Mouse (Mus musculus): ENCODE data around the gene Gpr155. TPM values are rescaled to one million over a fixed set of nuclear protein-coding genes. Genes with fewer than 3 reads are reported as not detected.

The Gpr155 gene
- 15.1 and 17.5 TPM in 2 replicates for polyA plus RNA-seq (2015; fragmentation: Nextera tagmentation; extraction: Ambion mirVana)

DNA sequence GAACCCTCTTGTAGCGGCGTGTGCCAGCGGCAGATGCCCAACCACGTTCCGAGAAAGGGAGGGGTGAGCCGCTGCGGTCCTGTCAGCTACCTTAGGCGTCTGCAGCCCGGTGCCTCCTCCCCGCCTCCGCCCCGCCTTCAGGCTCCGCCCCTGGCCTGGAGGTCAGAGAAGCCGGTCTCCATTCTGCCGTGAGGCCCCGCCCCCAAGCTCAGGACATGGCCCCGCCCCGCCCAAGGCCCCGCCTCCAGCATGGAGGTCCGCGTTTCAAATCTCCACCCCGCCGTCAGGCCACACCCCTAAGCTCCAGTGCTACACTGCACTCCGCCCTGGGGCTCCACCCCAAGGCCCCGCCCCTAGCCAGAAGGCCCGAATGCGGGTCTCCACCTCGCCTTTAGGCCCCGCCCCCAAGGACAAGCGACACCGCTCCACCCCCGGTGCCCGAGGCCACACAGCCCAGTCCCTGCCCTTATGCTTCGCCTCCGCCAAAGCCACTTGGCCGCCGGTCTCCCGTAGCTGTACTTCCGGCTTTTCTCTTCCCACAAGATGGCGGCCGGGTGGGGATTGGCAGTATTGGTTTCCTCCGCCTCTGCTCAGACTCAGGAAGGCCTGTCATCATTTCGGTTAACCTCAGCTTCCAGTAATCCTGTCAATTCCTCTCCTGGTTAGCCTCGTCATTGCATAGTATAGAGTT lies at the start of gene Gpr155:
Gene Gpr155 (minus strand): TSS at position 217 of the 691 bp plus-strand sequence.
- 1% methylated on average over 43 of the region's 44 CpGs for WGBS
- Histone ChIP-seq H3K36me3 (ENCODE audit: control insufficient read depth, insufficient read depth, low read length) (no peaks in the 10 kb centered on the region), H3K27ac (ENCODE audit: low read length) (peak within 1 kb of the TSS; percentile 69), H3K9ac (ENCODE audit: low read depth, low read length) (peak within 1 kb of the TSS; percentile 72), H3K4me3 (ENCODE audit: low read length) (peak within 1 kb of the TSS; percentile 76), H3K4me1 (ENCODE audit: control insufficient read depth, insufficient read depth, low read length) (peaks cover 3% of the 10 kb centered on the region; the same call in 1 of the 2 replicates), H3K9me3 (ENCODE audit: control insufficient read depth, low read length) (no peaks in the 10 kb centered on the region), H3K4me2 (ENCODE audit: low read depth, low read length) (peak within 1 kb of the TSS; percentile 94), H3K27me3 (replicated peaks; ENCODE audit: control insufficient read depth, insufficient read depth, low read length) (no peaks in the 10 kb centered on the region)
- ATAC-seq, result peak; percentile 97

GRCm38 (mm10) chr2:73435847-73436246 lies 49.5 kb upstream of the Gpr155 start:
- H3K9ac ChIP-seq (ENCODE audit: low read depth, low read length), result no peak overlapping the region
- peaks cover 24% of the 10 kb centered on the region for H3K36me3 ChIP-seq (ENCODE audit: control insufficient read depth, insufficient read depth, low read length)
- no peaks in the 10 kb centered on the region for H3K9me3 ChIP-seq (ENCODE audit: control insufficient read depth, low read length)
- no peak for ATAC-seq
- H3K27me3 ChIP-seq (replicated peaks; ENCODE audit: control insufficient read depth, insufficient read depth, low read length), result no peaks in the 10 kb centered on the region
- WGBS, result 91% methylated on average over 2 of the region's 2 CpGs
- H3K4me1 ChIP-seq (ENCODE audit: control insufficient read depth, insufficient read depth, low read length), result no peaks in the 10 kb centered on the region; the same call in 1 of the 2 replicates
- no peak overlapping the region for H3K27ac ChIP-seq (ENCODE audit: low read length)
- H3K4me3 ChIP-seq (ENCODE audit: low read length), result no peak overlapping the region
- H3K4me2 ChIP-seq (ENCODE audit: low read depth, low read length), result no peak overlapping the region

GRCm38 (mm10) chr2:73431959-73432396 lies 45.6 kb upstream of the Gpr155 start:
- Histone ChIP-seq H3K27me3 (replicated peaks; ENCODE audit: control insufficient read depth, insufficient read depth, low read length) (no peaks in the 10 kb centered on the region), H3K4me2 (ENCODE audit: low read depth, low read length) (peak overlapping the region; percentile 39), H3K4me3 (ENCODE audit: low read length) (no peak overlapping the region), H3K36me3 (ENCODE audit: control insufficient read depth, insufficient read depth, low read length) (peaks cover 16% of the 10 kb centered on the region; the same call in 1 of the 2 replicates), H3K27ac (ENCODE audit: low read length) (peak overlapping the region; percentile 58), H3K9me3 (ENCODE audit: control insufficient read depth, low read length) (no peaks in the 10 kb centered on the region), H3K9ac (ENCODE audit: low read depth, low read length) (no peak overlapping the region), H3K4me1 (ENCODE audit: control insufficient read depth, insufficient read depth, low read length) (peaks cover 3% of the 10 kb centered on the region; the same call in 1 of the 2 replicates)
- peak; percentile 67 for ATAC-seq
- WGBS, result 28% methylated on average over 14 of the region's 14 CpGs

DNA sequence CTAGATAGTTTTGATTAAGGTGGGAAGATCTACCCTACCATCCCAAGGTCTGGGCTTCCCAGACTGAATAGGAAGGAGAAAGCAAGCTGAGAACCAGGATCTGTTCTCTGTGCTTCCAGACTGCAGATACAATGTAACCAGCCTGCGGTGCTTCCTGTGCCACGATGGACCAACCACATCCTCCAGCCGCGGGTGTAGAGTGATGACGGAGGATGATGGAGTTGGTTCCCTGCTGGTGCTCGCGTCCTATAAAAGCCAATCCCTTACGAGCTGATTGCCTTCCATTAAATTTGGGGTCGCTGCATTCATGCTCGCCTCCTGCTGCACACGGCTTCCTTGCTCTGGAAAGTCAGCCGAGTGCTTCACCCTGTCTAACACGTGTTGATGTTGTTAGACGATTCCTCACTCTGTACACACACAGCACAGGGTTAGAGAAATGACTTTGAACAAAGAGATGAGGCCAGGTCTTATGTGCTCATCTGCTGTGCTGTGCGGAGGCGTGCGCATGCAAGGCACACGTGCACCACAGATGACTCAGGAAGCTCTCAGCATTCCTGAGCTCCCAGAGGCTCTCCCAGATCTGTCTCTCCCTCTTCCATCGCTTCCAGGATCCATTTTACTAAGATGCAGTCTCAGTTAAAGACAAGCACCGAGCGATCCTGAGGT lies 42.6 kb upstream of the Gpr155 start:
- ATAC-seq, result 0 out of 2 replicates have a peak, but pooled peaks have one; percentile 26
- Histone ChIP-seq H3K27ac (ENCODE audit: low read length) (no peak overlapping the region), H3K4me1 (ENCODE audit: control insufficient read depth, insufficient read depth, low read length) (peaks cover 3% of the 10 kb centered on the region; the same call in 1 of the 2 replicates), H3K9me3 (ENCODE audit: control insufficient read depth, low read length) (no peaks in the 10 kb centered on the region), H3K36me3 (ENCODE audit: control insufficient read depth, insufficient read depth, low read length) (peaks cover 5% of the 10 kb centered on the region; the same call in 1 of the 2 replicates), H3K27me3 (replicated peaks; ENCODE audit: control insufficient read depth, insufficient read depth, low read length) (no peaks in the 10 kb centered on the region), H3K9ac (ENCODE audit: low read depth, low read length) (no peak overlapping the region), H3K4me3 (ENCODE audit: low read length) (no peak overlapping the region), H3K4me2 (ENCODE audit: low read depth, low read length) (no peak overlapping the region)
- 60% methylated on average over 21 of the region's 21 CpGs for WGBS

DNA sequence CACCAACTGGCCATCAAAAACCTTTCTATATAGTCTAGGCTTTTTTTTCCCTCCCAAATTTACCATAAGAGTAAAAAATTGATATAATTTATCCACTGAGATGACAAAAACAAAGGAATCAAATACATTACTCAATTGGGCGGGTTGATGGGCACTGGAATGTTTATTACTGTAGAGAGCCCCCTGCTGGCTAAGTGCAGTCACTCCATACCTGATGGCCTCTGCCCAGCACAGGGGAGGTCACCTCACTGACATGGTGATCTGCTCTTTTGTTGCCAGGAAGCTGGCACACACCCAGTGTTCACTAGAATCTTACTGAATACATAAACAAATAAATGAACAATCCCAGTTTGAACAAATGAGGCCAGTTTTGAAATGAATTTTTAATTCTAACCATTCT lies 40.9 kb upstream of the Gpr155 start:
- Histone ChIP-seq H3K4me3 (ENCODE audit: low read length) (no peak overlapping the region), H3K27me3 (replicated peaks; ENCODE audit: control insufficient read depth, insufficient read depth, low read length) (no peaks in the 10 kb centered on the region), H3K36me3 (ENCODE audit: control insufficient read depth, insufficient read depth, low read length) (no peaks in the 10 kb centered on the region), H3K9me3 (ENCODE audit: control insufficient read depth, low read length) (no peaks in the 10 kb centered on the region), H3K4me2 (ENCODE audit: low read depth, low read length) (no peak overlapping the region), H3K9ac (ENCODE audit: low read depth, low read length) (no peak overlapping the region), H3K27ac (ENCODE audit: low read length) (no peak overlapping the region), H3K4me1 (ENCODE audit: control insufficient read depth, insufficient read depth, low read length) (peaks cover 3% of the 10 kb centered on the region; the same call in 1 of the 2 replicates)
- ATAC-seq, result peak; percentile 62; the same call in 1 of the 2 replicates
- 24% methylated on average over 1 of the region's 1 CpGs for WGBS

GRCm38 (mm10) chr2:73425822-73426221 lies 39.5 kb upstream of the Gpr155 start:
- Histone ChIP-seq H3K36me3 (ENCODE audit: control insufficient read depth, insufficient read depth, low read length) (no peaks in the 10 kb centered on the region), H3K9me3 (ENCODE audit: control insufficient read depth, low read length) (no peaks in the 10 kb centered on the region), H3K4me3 (ENCODE audit: low read length) (no peak overlapping the region), H3K4me2 (ENCODE audit: low read depth, low read length) (no peak overlapping the region), H3K27me3 (replicated peaks; ENCODE audit: control insufficient read depth, insufficient read depth, low read length) (no peaks in the 10 kb centered on the region), H3K4me1 (ENCODE audit: control insufficient read depth, insufficient read depth, low read length) (peaks cover 3% of the 10 kb centered on the region; the same call in 1 of the 2 replicates), H3K27ac (ENCODE audit: low read length) (no peak overlapping the region), H3K9ac (ENCODE audit: low read depth, low read length) (no peak overlapping the region)
- no peak for ATAC-seq
- WGBS, result 54% methylated on average over 14 of the region's 14 CpGs

GRCm38 (mm10) chr2:73419730-73420129 lies 33.4 kb upstream of the Gpr155 start:
- Histone ChIP-seq H3K36me3 (ENCODE audit: control insufficient read depth, insufficient read depth, low read length) (no peaks in the 10 kb centered on the region), H3K4me2 (ENCODE audit: low read depth, low read length) (no peak overlapping the region), H3K9me3 (ENCODE audit: control insufficient read depth, low read length) (no peaks in the 10 kb centered on the region), H3K27ac (ENCODE audit: low read length) (no peak overlapping the region), H3K4me1 (ENCODE audit: control insufficient read depth, insufficient read depth, low read length) (0 out of 2 replicates have a peak, but pooled peaks cover 3% of the 10 kb centered on the region), H3K4me3 (ENCODE audit: low read length) (no peak overlapping the region), H3K27me3 (replicated peaks; ENCODE audit: control insufficient read depth, insufficient read depth, low read length) (no peaks in the 10 kb centered on the region), H3K9ac (ENCODE audit: low read depth, low read length) (no peak overlapping the region)
- 74% methylated on average over 7 of the region's 7 CpGs for WGBS
- no peak for ATAC-seq

- WGBS, result 49% methylated on average over 4 of the region's 4 CpGs
- Histone ChIP-seq H3K27ac (ENCODE audit: low read length) (no peak overlapping the region), H3K9me3 (ENCODE audit: control insufficient read depth, low read length) (no peaks in the 10 kb centered on the region), H3K4me1 (ENCODE audit: control insufficient read depth, insufficient read depth, low read length) (0 out of 2 replicates have a peak, but pooled peaks cover 3% of the 10 kb centered on the region), H3K27me3 (replicated peaks; ENCODE audit: control insufficient read depth, insufficient read depth, low read length) (no peaks in the 10 kb centered on the region), H3K4me2 (ENCODE audit: low read depth, low read length) (no peak overlapping the region), H3K36me3 (ENCODE audit: control insufficient read depth, insufficient read depth, low read length) (no peaks in the 10 kb centered on the region), H3K4me3 (ENCODE audit: low read length) (no peak overlapping the region), H3K9ac (ENCODE audit: low read depth, low read length) (no peak overlapping the region)
- no peak for ATAC-seq
Observed at GRCm38 (mm10) chr2:73419285-73419684, 32.9 kb upstream of the Gpr155 start.

DNA sequence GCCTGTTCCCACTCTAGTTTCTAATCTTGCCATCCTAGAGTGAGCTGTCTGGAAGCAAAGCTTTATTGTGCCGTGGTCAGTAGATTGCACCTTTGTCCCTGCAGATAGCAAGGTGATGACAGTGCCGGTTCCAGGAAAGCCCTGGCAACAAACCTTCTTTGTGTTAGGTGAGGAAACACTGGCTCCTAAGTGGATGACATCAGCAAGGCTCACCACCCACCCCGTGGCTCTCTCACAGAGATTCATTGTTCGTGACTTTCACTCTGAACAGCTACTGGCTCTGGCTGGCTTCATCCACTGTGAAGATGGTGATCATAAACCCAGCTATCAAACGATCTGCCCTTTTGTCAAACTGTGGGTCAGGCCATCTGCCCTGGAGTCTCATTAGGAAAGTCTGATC lies 29.5 kb upstream of the Gpr155 start:
- no peak overlapping the region for H3K4me2 ChIP-seq (ENCODE audit: low read depth, low read length)
- no peak overlapping the region for H3K9ac ChIP-seq (ENCODE audit: low read depth, low read length)
- no peak overlapping the region for H3K27ac ChIP-seq (ENCODE audit: low read length)
- WGBS, result 37% methylated on average over 5 of the region's 5 CpGs
- H3K4me1 ChIP-seq (ENCODE audit: control insufficient read depth, insufficient read depth, low read length), result 0 out of 2 replicates have a peak, but pooled peaks cover 3% of the 10 kb centered on the region
- ATAC-seq, result peak; percentile 42; the same call in 1 of the 2 replicates
- no peak overlapping the region for H3K4me3 ChIP-seq (ENCODE audit: low read length)
- H3K27me3 ChIP-seq (replicated peaks; ENCODE audit: control insufficient read depth, insufficient read depth, low read length), result no peaks in the 10 kb centered on the region
- H3K9me3 ChIP-seq (ENCODE audit: control insufficient read depth, low read length), result no peaks in the 10 kb centered on the region
- H3K36me3 ChIP-seq (ENCODE audit: control insufficient read depth, insufficient read depth, low read length), result no peaks in the 10 kb centered on the region

Data from intestine, embryonic 16.5 days (tissue).